Mouse (Mus musculus) intestine, postnatal 0 days (tissue): ENCODE data around the gene Tmem231. TPM values are rescaled to one million over a fixed set of nuclear protein-coding genes. Genes with fewer than 3 reads are reported as not detected.

Source experiments
- ATAC-seq: fragments of 200-750 bp; cut with Nextera tagmentation; 2 replicates; pipeline ENCODE4 v1.8.0; 2017; ENCODE audit warnings: mild to moderate bottlenecking, moderate TSS enrichment, moderate library complexity
- H3K27ac ChIP-seq: fragments of 300-500 bp; sonication (generic); 2 replicates; pipeline ENCODE4 v1.5.1; 2014; ENCODE audit warnings: mild to moderate bottlenecking, low read depth, low read length, moderate library complexity
- H3K27me3 ChIP-seq: fragments of 300-500 bp; sonication (generic); replicated peaks from 2 replicates; pipeline ENCODE4 v1.6.1; 2014; ENCODE audit warnings: low read length, mixed read lengths; ENCODE audit not compliant: control insufficient read depth, insufficient read depth
- H3K36me3 ChIP-seq: fragments of 300-500 bp; sonication (generic); 2 replicates; pipeline ENCODE4 v1.6.1; 2014; ENCODE audit warnings: mild to moderate bottlenecking, moderate library complexity; ENCODE audit not compliant: control insufficient read depth, insufficient read depth
- H3K4me1 ChIP-seq: fragments of 300-500 bp; sonication (generic); replicated peaks from 2 replicates; pipeline ENCODE4 v1.6.1; 2014; ENCODE audit warnings: antibody characterized with exemption, low read length, mixed read lengths; ENCODE audit not compliant: control insufficient read depth, insufficient read depth
- H3K4me2 ChIP-seq: fragments of 300-500 bp; sonication (generic); replicated peaks from 2 replicates; pipeline ENCODE4 v1.6.1; 2014; ENCODE audit warnings: low read depth, mild to moderate bottlenecking, moderate library complexity
- H3K4me3 ChIP-seq: fragments of 300-500 bp; sonication (generic); 2 replicates; pipeline ENCODE4 v1.5.1; 2014; ENCODE audit warnings: low read depth, low read length
- H3K9ac ChIP-seq: fragments of 300-500 bp; sonication (generic); 2 replicates; pipeline ENCODE4 v1.6.1; 2014; ENCODE audit warnings: mild to moderate bottlenecking, low read depth, low read length
- H3K9me3 ChIP-seq: fragments of 300-500 bp; sonication (generic); 2 replicates; pipeline ENCODE4 v1.6.1; 2016; ENCODE audit warnings: mixed run types; ENCODE audit not compliant: control insufficient read depth
- CTCF ChIP-seq: sonication (generic); IDR thresholded peaks from 2 replicates; pipeline ENCODE4 v1.5.1; 2016; ENCODE audit warnings: low read depth, mild to moderate bottlenecking, control low read depth, antibody characterized with exemption, moderate library complexity
- WGBS: fragments of 180-500 bp; shearing (Covaris S2); extraction: QIAGEN DNeasy Blood & Tissue Kit; methylation state at CpG from one replicate; pipeline ENCODE4 v1.1.7; 2014; 5-methylcytosine and 5-hydroxymethylcytosine counted together
- polyA plus RNA-seq: library from polyadenylated mRNA; unstranded; fragments of >200 nt; fragmentation: Nextera tagmentation; extraction: Ambion mirVana; gene quantifications from 2 replicates; pipeline ENCODE4 v1.2.1, GENCODE M21; 2015

Gene Tmem231
- polyA plus RNA-seq, 1 experiment from 2014 or later, result 2.2 TPM

DNA sequence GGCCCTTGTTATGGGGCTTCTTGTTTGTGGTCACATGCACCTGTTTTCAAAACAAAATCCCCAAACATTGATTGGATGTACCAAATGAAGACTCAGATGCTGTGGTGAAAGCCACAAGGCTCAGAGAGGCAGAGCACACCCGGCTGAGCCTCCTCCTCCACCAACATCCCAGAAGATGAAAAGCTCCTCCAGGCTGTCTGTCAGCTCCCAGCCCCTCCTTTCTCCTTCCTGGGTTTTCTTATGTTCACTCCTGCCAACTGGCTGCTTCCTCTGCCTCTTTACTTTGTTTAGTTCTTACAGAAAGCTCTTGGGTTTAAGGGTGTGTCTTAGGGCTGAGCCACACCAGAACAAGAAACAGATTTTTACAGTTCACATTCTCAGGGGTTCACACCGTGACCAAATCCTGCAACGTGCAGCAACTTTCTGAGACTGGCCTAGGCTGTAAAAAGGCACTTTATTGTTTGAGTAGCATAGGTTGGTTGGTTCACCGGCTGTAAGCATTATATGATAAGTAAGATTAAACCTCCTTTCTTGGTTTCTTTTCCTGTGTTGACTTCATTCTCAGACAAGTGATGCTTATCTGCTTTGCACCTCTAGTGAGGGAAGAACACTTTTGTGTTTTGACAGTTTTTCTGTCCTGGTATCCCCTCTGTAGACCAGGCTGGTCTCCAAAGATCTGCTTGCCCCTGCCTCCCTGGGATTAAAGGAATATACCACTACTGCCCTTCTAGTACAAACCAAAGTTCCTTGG, 21.3 kb upstream of the Tmem231 start:
- Histone ChIP-seq H3K27me3 (no peaks in the 10 kb centered on the region), H3K9ac (no peak overlapping the region), H3K36me3 (peaks cover 25% of the 10 kb centered on the region), H3K4me1 (no peaks in the 10 kb centered on the region), H3K4me3 (no peak overlapping the region), H3K27ac (no peak overlapping the region), H3K4me2 (no peak overlapping the region), H3K9me3 (no peaks in the 10 kb centered on the region)
- 63% methylated on average over 4 of the region's 4 CpGs for WGBS
- ATAC-seq, result no peak
- no peak for TF ChIP-seq CTCF

GRCm38 (mm10) chr8:111951936-111952335, 18.3 kb upstream of the Tmem231 start:
- H3K4me1 ChIP-seq, result no peaks in the 10 kb centered on the region
- no peak for TF ChIP-seq CTCF
- no peak overlapping the region for H3K9ac ChIP-seq
- H3K36me3 ChIP-seq, result peaks cover 37% of the 10 kb centered on the region
- no peak for ATAC-seq
- H3K9me3 ChIP-seq, result no peaks in the 10 kb centered on the region
- H3K27me3 ChIP-seq, result no peaks in the 10 kb centered on the region
- no peak overlapping the region for H3K4me3 ChIP-seq
- no peak overlapping the region for H3K4me2 ChIP-seq
- no peak overlapping the region for H3K27ac ChIP-seq
- 93% methylated on average over 5 of the region's 5 CpGs for WGBS

DNA sequence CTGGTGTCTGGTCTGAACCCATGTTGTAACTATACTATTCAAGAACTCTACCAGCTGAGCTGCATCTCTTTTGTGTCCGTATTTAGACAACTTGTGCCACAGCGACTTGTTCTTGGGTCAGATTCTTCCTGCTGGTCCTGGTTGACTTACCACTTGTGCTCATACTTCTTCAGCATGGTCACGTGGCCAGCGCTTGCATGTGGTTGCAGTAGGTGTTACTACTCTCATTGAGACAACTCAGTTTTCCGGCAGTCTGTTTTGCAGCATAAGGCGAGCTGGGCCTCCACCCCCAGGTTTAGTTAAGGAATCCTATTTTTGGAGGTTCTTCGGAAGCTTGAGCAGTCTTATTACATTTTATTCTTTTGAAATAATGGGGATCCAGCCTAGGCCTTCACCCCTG, 17.6 kb upstream of the Tmem231 start:
- H3K36me3 ChIP-seq, result peaks cover 39% of the 10 kb centered on the region
- no peaks in the 10 kb centered on the region for H3K27me3 ChIP-seq
- WGBS, result 94% methylated on average over 7 of the region's 7 CpGs
- ATAC-seq, result no peak
- no peaks in the 10 kb centered on the region for H3K9me3 ChIP-seq
- H3K4me1 ChIP-seq, result no peaks in the 10 kb centered on the region
- no peak overlapping the region for H3K4me2 ChIP-seq
- no peak for TF ChIP-seq CTCF
- H3K27ac ChIP-seq, result no peak overlapping the region
- H3K4me3 ChIP-seq, result no peak overlapping the region
- H3K9ac ChIP-seq, result no peak overlapping the region

- no peak for TF ChIP-seq CTCF
- no peak overlapping the region for H3K9ac ChIP-seq
Measured at GRCm38 (mm10) chr8:111950846-111951245, 17.2 kb upstream of the Tmem231 start.

DNA sequence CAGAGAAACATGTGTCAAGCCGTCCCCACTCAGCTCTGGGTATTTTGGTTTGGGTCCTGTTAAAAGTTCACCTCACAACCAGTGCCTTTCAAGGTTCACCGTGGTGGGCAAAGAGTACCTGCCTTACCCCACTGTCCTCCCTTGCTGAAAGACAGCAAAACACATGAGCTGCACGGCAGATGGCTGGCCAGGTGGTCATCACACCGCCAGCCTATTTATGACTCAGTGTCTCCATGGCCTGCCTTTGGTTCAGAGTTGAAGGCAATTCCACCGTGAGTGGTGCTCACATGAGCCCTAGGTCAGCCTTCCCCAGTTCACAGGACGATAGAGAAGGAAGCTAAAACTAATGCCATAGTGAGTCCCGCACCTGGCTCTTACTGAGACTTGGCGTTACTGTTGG, 14.3 kb upstream of the Tmem231 start:
- Histone ChIP-seq H3K4me2 (no peak overlapping the region), H3K9ac (no peak overlapping the region), H3K9me3 (no peaks in the 10 kb centered on the region), H3K4me3 (no peak overlapping the region), H3K4me1 (no peaks in the 10 kb centered on the region), H3K36me3 (peaks cover 52% of the 10 kb centered on the region), H3K27ac (no peak overlapping the region), H3K27me3 (no peaks in the 10 kb centered on the region)
- TF ChIP-seq CTCF, result no peak
- no peak for ATAC-seq
- 86% methylated on average over 8 of the region's 8 CpGs for WGBS

More at GRCm38 (mm10) chr8:111950846-111951245, 17.2 kb upstream of the Tmem231 start:
- Histone ChIP-seq H3K36me3 (peaks cover 41% of the 10 kb centered on the region; the same call in 1 of the 2 replicates), H3K4me3 (no peak overlapping the region), H3K27me3 (no peaks in the 10 kb centered on the region), H3K9me3 (no peaks in the 10 kb centered on the region), H3K4me2 (no peak overlapping the region), H3K4me1 (no peaks in the 10 kb centered on the region), H3K27ac (no peak overlapping the region)
- 78% methylated on average over 3 of the region's 3 CpGs for WGBS
- no peak for ATAC-seq

DNA sequence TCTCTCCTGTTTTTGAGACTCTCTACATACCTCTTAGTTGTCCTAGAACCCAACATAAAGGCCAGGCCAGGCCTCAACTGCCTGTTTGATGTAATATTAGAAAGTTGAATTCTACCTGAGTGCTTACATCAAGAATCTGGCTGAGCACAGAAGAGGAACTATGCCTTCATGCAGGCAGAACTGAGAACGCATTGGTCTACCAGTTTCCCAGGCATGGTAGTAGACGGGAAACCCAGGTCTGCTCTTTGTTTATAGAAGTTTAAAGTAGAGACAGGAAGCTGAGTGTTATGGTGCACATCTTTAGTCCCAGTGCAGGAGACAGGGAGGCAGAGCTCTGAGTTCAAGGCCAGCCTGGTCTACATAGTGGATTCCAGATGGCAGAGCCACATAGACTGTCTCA, 13.5 kb upstream of the Tmem231 start:
- H3K36me3 ChIP-seq, result peaks cover 59% of the 10 kb centered on the region
- WGBS, result 79% methylated on average over 2 of the region's 2 CpGs
- ATAC-seq, result no peak

More for the DNA sequence above, 13.5 kb upstream of the Tmem231 start:
- Histone ChIP-seq H3K27ac (no peak overlapping the region), H3K4me2 (no peak overlapping the region), H3K9ac (no peak overlapping the region), H3K4me3 (no peak overlapping the region), H3K27me3 (no peaks in the 10 kb centered on the region), H3K9me3 (no peaks in the 10 kb centered on the region), H3K4me1 (no peaks in the 10 kb centered on the region)
- no peak for TF ChIP-seq CTCF
